Mouse (Mus musculus) embryo, embryonic 11 days (tissue): ENCODE measurements around the gene Fndc10.
"Not testable (repeated sequence)": the region's sequence is repeated elsewhere in the genome, so short reads cannot be mapped to it uniquely, and the experiment has no call there.

Experiments
- DNase-seq: peaks from one replicate; pipeline ENCODE4 v3.0.0-alpha.2; 2015

The Fndc10 gene

DNA sequence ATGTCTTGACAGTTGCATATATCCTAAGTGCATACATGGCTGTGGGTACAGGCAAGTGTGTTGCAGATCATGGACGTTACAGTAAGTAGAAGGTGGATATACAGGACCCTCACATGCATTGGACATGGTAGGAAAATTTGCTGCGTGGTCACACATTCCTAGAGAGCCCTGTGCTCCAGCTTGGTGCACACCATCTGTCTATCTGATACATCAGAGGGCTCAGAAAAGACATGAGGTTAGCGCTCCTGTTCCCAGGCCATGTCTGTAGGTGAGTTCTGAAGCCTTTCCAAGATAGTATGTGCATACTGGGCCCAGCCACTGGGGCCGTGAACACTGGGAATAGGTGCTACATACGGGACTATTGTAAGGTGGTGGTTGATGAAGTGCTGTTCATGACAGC lies 42.3 kb downstream of the Fndc10 start:
- DNase-seq, result no peak

DNA sequence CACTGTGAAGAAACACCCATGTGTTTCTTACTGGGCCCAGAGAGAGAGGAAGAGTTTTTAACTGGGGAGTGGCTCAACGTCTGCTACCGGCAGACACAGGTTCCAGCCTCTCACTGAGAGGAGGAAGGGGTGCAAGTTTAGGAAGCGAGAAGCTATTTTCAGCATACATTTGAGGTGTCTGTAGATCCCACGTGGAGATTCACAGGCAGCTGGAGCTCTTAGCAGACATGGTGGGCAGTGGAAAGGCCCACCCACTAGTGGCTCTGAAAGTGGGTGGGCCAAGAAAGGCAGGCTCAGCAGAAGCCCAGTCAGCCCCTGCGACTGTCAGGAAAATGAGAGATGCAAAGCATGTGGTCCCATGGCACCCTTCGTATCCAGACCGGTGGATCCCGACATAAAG lies 44.1 kb downstream of the Fndc10 start:
- no peak for DNase-seq

DNA sequence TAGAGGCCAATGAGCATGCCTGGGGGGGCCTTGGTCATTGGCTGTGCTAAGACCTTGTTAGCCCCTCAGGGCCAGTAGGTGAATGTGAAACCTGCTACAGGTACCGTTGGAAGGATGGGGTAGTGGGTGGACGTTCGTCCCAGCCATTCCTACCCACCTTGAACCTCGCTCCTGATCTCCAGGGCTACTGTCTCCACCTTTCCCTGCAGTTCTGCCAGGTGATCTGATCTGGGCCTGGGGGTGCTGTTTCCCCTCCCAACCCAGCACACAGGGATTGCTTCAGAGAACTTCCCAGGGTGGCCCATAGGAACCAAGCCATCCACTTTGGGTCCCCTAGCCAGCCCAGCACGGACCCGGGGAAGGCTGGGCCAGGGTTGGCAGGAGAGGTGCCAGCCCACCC lies 45.0 kb downstream of the Fndc10 start:
- no peak for DNase-seq

DNA sequence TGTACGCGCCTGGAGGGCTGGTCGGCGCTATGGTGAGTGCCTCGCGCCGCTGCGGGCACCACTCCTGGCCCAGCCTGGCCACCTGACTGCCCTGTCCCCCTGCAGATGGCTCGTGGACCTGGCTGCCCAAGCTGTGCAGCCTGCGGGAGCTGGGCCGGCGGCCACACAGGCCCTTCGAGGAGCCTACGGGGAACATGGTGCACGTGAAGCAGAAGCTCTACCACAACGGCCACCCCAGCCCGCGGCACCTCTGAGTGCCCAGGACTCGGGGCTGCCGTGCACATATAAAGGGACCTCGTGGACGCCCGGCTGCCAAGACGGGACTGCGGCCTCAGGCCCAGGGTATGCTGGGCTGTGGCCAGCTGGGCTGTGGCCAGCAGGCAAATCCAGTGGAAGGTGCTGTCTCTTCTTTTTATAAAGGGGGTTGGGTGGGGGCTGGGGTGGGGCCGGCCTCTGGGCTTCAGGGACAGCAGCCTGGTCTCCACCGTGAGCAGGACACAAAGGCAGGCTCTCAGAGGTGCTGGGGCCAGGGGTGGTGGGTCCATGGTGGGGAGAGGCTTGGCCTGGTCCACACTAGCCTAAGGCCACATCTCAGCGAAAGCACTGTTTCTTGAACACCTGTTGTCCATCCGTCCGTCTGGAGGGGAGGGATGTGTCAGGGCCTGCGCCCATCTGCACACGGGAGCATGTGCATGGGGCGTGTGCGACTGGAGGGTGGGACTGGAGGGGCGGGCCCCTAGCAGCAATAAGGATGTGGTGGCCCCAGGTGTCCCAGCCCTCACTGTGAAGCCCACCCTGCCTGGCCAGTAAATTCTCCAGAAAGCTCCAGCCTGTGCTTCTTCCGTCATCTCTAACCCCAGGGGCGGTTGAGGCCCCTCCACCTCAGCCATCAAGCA lies 45.8 kb downstream of the Fndc10 start:
- DNase-seq, result no peak

DNA sequence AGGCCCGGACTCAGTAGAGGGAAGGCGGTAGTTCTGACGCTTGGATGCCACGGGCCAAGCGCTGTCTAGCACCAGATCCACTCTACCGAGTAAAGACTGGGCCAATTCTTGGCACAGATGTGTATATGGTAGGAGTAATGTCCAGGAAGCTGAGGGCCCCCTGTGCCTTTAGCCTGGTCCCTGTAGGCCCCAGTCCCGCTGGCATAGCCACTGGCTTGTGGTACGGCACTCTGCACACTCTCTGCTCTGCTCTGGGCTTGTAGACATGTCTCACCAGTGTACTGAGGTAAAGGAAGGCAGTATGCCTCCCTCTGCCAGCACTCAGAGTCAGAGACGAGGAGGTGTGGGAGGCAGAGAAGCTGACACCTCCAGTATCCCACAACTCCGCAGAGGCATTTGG lies 46.5 kb downstream of the Fndc10 start:
- DNase-seq, result not testable (repeated sequence)

DNA sequence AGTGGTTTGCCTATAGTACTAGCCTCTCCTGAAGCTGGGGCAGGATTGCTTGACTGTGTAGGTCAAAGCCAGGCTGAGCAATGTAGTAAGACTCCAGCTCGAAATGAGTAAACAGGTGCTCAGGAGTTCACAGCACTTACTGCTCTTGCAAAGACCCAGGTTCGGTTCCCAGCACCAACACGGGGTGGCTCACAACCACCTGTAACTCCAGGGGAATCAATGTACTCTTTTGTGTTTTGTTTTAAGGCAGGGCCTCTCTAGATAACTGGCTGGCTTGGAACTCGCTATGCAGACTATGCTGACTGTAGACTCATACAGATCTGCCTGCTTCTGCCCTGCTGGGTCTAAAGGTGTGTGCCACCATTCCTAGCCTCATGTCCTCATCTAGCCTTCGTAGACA lies 48.5 kb downstream of the Fndc10 start:
- no peak for DNase-seq

DNA sequence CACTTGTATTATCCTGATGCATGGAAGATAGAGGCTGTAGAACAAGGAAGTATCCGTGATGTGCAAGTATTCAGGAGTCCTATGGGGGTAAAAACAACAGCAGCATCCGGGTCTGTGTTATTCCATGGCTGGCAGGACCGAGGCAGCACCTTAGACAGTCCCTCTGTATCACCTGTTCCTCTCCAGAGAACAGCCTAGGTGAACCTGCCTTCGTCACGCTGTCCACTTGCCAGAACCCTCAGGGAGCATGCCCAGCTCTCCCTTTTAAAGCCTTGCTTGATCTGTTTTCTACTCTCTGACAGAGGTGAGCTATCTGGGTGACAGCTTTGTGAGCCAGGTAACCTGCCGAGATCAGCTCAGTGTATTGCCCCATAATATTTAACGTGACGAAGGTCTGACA lies 50.3 kb downstream of the Fndc10 start:
- DNase-seq, result no peak

DNA sequence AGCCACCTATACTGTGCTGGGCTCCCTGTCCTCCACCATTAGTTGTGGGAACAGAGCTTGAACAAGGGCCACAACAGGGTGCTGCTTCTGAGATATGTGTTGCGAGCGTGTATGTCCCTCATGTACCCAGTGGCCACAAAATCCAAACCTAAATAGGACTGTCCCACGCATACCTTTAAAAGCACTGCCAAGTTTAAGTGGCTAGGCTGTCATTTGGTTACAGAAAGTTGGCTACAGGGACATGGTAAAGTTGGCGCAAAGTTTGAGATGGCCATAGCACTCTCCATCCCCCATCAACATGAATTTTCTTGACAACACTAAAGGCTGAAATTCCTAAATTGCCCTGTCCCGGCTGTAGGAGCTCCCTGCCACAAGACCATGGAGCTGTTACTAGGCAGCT lies 51.0 kb downstream of the Fndc10 start:
- no peak for DNase-seq
